Mouse (Mus musculus) frontal cortex, postnatal 36 days (tissue): ENCODE measurements at regions not wholly inside any gene's neighbourhood (a gene's known extent, or its start where the extent isn't known, plus 50 kb on each side); places are given as distances from the start of the nearest gene placed in this dataset.

Experiments used
- DNase-seq, 2 experiments: peaks; one replicate each; pipeline ENCODE4 v3.0.0; 2022; ENCODE audit warnings: low spot score in 2 of 2

GRCm38 (mm10) chr7:123059718-123060337 lies 63.9 kb upstream of the Tnrc6a start:
- no peak for DNase-seq

- DNase-seq, result no peak
Observed at GRCm38 (mm10) chr7:123063264-123064011, 60.2 kb upstream of the Tnrc6a start.

GRCm38 (mm10) chr7:123065951-123066351 lies 57.7 kb upstream of the Tnrc6a start:
- DNase-seq, result peak; percentile 80 to 91

GRCm38 (mm10) chr7:123067396-123067795 lies 56.3 kb upstream of the Tnrc6a start:
- no peak for DNase-seq

- DNase-seq, result no peak
Observed at GRCm38 (mm10) chr7:123068241-123068640, 55.4 kb upstream of the Tnrc6a start.

GRCm38 (mm10) chr7:123068715-123069273 lies 54.9 kb upstream of the Tnrc6a start:
- DNase-seq, result peak in 1 of 2 experiments; percentile 17

GRCm38 (mm10) chr7:123069280-123069679 lies 54.4 kb upstream of the Tnrc6a start:
- no peak for DNase-seq

- no peak for DNase-seq
Observed at GRCm38 (mm10) chr7:123070861-123071260, 52.8 kb upstream of the Tnrc6a start.
